Mouse (Mus musculus) bone marrow macrophage, adult 2 months (primary cell): ENCODE measurements around the gene Tbc1d21.

Experiments
- CTCF ChIP-seq: IDR thresholded peaks from 2 replicates; pipeline ENCODE4 v1.5.1; 2012; ENCODE audit warnings: low read depth, mild to moderate bottlenecking, low read length, moderate library complexity
- POLR2A ChIP-seq: IDR thresholded peaks from 2 replicates; pipeline ENCODE4 v1.6.1; 2012; ENCODE audit warnings: mild to moderate bottlenecking, low read depth, low read length, borderline replicate concordance

GRCm38 (mm10) chr9:58311191-58311910 is 58.9 kb downstream of the Tbc1d21 start:
- TF ChIP-seq CTCF (no peak), POLR2A (no peak)
